Mouse (Mus musculus) cerebellum, postnatal 10 days (tissue): ENCODE results near the gene Kcnj6.

ENCODE experiments used
- DNase-seq, 2 experiments: peaks; one replicate each; pipeline ENCODE4 v3.0.0; 2021; ENCODE audit warnings: mixed read lengths in 2 of 2

Kcnj6 gene

GRCm38 (mm10) chr16:94997340-94997849, at the start of gene Kcnj6:
Gene Kcnj6, minus strand, starts transcription at chr16:94997701.
- peak; percentile 94 for DNase-seq

DNA sequence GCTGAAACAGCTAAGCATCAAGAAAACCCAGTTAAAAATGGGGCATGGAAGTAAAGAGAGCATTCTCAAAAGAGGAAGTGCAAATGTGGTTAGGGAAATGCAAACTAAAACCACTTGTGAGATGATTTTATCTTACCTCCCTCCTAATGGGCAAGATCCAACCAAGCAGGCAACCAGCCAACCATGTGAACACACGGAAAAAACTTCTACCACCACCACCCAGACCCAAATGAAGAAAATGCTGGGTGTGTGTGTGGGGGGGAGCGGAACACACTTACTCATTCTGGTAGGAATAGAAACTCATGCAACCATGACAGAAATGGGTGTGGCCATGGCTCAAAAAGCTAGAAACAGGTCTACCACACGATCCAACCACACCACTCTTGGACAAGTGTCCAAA, 12.4 kb upstream of the Kcnj6 start:
- DNase-seq = no peak

DNA sequence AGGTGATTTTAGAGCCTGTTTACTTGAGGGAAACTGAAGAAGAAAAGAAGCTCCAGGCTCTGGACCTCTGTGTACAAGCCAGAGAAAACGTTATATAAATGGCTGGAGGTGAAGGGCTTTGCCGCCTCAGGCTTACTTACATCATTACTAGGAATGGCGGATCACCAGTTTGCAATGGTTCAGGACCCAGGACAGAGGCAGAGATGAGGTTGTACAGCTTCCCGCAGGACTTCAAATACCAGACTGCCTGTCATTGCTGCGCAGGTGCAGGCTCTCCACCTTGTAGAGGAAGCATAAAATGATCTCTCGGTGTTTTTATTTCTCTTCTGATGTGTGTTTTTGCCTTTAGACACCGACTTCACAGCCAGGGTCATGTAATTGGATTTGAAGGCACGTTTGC, 7.1 kb upstream of the Kcnj6 start:
- no peak for DNase-seq

GRCm38 (mm10) chr16:94999551-94999950, 2.0 kb upstream of the Kcnj6 start:
- DNase-seq = peak; percentile 66 to 73

DNA sequence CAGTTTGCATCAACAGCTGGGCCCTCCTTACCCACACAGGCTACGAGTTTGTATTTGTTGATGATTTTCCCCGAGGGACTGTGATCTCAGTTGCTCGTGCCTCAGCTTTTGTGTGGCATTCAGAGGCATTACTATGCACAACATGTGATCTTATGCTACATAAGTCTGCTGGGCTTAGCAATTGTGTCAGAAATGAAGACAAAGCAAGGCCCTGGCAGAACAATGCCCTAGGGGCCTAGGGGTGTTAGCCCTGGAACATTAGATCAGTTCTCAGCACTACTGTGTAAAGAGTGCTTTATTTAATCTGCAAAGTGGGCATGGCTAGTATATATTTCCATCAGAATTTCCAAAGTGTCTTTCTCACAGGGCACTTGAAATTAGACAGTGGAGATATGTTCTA, 1.5 kb upstream of the Kcnj6 start:
- no peak for DNase-seq

GRCm38 (mm10) chr16:94996791-94997281, 665 bp downstream of the Kcnj6 start:
- peak; percentile 86 for DNase-seq

DNA sequence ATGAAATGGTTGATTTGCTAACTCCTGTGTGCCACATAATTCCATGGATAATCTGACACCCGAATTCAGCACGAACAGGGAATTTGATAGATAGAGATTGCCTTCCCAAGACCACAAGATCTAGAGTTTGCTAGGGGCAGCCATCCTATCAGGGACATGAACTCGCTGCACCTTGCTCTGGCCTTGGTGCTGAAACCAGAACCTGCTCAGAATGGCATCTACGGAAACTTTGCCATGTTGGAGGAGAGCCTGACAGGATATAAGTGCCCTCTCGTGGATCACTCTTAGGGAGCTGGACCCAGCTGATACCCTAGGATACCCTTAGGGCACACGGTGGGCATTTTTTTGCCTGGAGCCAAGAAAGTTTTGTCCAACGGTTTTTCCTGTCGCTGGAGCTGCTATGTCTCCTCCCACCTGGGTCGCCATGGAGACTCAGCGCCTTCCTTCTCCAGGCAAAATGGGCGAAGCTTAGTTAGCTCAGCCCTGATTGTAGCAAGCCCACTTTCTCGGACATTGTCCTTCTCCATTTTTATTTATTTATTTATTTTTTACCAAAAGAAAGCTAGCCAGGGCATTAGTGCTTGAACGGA, 1.9 kb downstream of the Kcnj6 start:
- DNase-seq = peak; percentile 75 to 79

- DNase-seq = peak; percentile 52 to 67
These were observed 2.6 kb downstream of the Kcnj6 start for GRCm38 (mm10) chr16:94994924-94995323.

DNA sequence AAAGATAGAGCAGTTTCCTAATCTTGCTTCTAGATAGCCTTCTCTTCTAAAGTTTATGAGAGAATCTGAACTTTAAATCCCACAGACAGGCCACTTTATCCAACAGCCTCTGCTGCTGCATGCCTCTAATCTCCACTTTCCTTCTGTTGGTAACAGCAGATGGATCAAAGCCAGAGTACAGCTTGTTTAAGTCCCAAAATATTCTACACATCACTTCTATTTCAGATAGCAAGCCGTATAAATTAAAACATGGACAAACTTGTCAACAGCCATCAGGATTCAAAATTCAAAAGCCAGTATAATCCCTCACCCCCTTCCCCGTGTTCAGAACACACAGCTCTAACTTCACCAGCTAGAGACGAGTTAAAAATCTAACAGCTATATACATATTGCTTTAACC, 3.4 kb downstream of the Kcnj6 start:
- peak in 1 of 2 experiments; percentile 21 for DNase-seq

GRCm38 (mm10) chr16:94990114-94990513, 7.4 kb downstream of the Kcnj6 start:
- no peak for DNase-seq

DNA sequence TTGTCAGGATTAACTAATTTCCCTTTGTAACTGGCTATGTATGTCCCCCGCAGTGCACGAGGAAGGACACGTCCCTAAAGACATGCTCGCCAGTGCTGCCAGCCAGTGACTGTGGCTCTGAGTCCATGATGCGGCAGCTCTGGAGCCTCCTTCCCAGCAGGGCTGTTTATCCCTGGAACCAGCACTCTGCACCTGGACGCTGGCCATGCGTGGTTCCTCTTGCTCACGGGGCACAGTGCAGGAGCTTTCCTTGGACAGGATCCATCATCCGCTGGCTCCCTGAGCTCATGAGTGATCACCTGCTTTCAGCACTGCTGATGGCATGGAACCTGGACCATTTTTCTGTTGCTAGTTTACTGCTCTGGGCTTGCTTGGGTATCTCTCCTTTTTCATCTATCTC, 10.8 kb downstream of the Kcnj6 start:
- DNase-seq = peak; percentile 90 to 93

GRCm38 (mm10) chr16:94984263-94984662, 13.2 kb downstream of the Kcnj6 start:
- DNase-seq = no peak

GRCm38 (mm10) chr16:94980374-94980773, 17.1 kb downstream of the Kcnj6 start:
- no peak for DNase-seq

- DNase-seq = peak; percentile 85 to 86
These were observed 18.0 kb downstream of the Kcnj6 start for GRCm38 (mm10) chr16:94979499-94979898.

GRCm38 (mm10) chr16:94972080-94972855, 25.2 kb downstream of the Kcnj6 start:
- peak in 1 of 2 experiments; percentile 38 for DNase-seq

DNA sequence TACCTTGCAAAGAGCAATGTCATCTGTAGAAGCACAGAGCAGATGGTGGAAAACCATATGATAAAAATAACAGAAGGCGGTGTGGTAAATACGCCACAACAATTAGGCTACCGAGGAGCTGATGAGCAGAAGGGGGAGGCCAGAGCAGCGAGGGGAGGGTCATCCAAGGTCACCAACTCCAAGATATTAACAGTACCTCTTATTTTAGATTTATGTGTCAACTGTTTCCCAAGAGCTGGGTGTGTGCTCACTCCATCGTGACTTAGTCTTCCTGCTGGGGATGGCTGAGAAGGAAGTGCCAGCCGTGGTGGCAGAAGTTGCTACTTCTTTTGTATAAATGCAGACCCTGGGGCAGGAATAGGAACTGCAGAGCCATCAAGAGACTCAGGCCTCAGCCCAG, 28.6 kb downstream of the Kcnj6 start:
- DNase-seq = peak; percentile 60 to 66

- DNase-seq = peak in 1 of 2 experiments; percentile 66
These were observed 29.0 kb downstream of the Kcnj6 start for GRCm38 (mm10) chr16:94968472-94968871.

GRCm38 (mm10) chr16:94957156-94957828, 40.2 kb downstream of the Kcnj6 start:
- DNase-seq = peak in 1 of 2 experiments; percentile 61

GRCm38 (mm10) chr16:94956410-94956809, 41.1 kb downstream of the Kcnj6 start:
- peak; percentile 64 to 65 for DNase-seq

DNA sequence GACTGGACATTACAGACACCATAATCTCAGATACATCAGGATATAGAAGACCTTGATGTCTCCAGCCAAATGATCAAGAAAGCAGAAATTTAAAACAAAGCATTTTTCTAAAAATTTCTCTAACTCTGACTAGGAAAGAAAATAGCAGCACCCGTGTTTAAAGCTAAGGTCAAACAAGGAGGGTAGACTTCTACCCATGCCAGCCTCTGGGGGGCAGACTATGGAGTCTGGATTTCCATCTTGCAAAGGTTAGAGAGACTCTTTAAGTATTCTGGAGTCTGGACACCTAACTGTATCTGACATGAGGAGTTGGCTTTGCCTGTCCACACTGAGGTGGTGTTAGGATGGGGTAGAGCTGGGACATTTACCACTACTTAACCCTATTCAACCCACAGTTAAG, 44.2 kb downstream of the Kcnj6 start:
- no peak for DNase-seq

- peak; percentile 66 to 69 for DNase-seq
These were observed 48.3 kb downstream of the Kcnj6 start for GRCm38 (mm10) chr16:94949172-94949571.

DNA sequence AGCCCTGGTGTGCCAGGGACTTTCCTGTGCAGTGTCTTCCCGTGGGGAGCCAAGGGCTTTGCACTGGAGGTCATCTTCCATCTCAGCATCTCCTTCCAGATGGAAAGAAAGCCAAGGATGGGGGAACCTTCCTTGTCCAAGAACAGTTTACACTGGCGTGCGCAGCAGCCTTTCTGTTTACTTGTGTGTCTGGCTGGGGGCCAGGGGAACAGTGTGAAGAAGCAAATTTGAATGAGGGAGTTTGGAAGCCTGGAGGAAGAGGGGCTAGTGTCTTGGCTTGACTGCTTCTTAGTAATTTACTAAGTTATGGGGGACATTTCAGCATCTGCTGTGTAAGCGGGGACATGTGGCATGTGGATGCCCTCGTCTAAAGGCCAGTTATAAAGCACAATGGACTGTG, 50.7 kb downstream of the Kcnj6 start:
- DNase-seq = peak; percentile 71 to 81

GRCm38 (mm10) chr16:94932702-94933101, 64.8 kb downstream of the Kcnj6 start:
- DNase-seq = no peak
